Mouse (Mus musculus): ENCODE results near the gene Gm20518. TPM values are rescaled to one million over a fixed set of nuclear protein-coding genes. Genes with fewer than 3 reads are reported as not detected.

Gene Gm20518
- total and polyA plus RNA-seq, 3 experiments = 0.35 to 0.53 TPM; not detected in 1

DNA sequence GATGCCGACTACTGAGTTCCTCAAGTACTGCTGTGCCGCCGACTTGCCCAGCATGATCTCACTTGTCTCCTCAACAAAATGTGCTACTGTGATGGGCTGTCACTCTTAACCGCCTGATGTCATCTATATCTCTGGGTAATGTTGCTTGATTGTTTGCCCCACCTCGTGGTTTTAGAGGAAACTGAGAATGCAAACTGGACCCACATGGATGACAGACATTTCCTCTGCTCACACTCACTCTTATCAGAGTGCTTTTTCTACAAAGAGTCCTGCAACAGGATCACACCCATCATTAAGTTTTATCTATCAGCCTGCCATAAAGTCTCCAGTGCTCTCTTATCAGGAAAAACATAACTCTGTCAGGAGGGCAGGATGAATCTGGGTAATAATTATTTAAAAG, 20.2 kb downstream of the Gm20518 start (continued):
- TF ChIP-seq MEF2A (IDR thresholded peaks at IDR 0.05; ENCODE audit: extremely low read depth, insufficient replicate concordance, low read depth, low read length, poor library complexity, severe bottlenecking) (no peak), ZMIZ1 (IDR thresholded peaks at IDR 0.05; ENCODE audit: low read depth, low read length) (no peak), GATA1 (IDR thresholded peaks at IDR 0.05; ENCODE audit: low read depth, low read length) (peak; percentile 94), MXI1 (IDR thresholded peaks at IDR 0.05; ENCODE audit: low read depth, low read length) (peak; percentile 98), MAZ (IDR thresholded peaks at IDR 0.05; ENCODE audit: low read depth, low read length) (no peak), NELFE (IDR thresholded peaks at IDR 0.05; ENCODE audit: low read depth, low read length) (no peak), RCOR1 (IDR thresholded peaks at IDR 0.05; ENCODE audit: low read depth, low read length) (peak; percentile 97), MYC (IDR thresholded peaks at IDR 0.05; ENCODE audit: low read depth, low read length) (peak; percentile 94), UBTF (IDR thresholded peaks at IDR 0.05; ENCODE audit: borderline replicate concordance, insufficient read depth, low read depth, low read length) (no peak), USF1 (IDR thresholded peaks at IDR 0.05; ENCODE audit: low read depth, low read length) (no peak)

GRCm38 (mm10) chr16:17865770-17866169, 25.7 kb downstream of the Gm20518 start:
- no peak for DNase-seq (ENCODE audit: low read depth, low spot score)
- no peaks in the 10 kb centered on the region for H3K9me3 ChIP-seq (replicated peaks; ENCODE audit: insufficient read depth, low read length)
- peaks cover 6 to 24% of the 10 kb centered on the region in 2 experiments for H3K4me1 ChIP-seq (ENCODE audit: control insufficient read depth in 1 of 2, insufficient read depth in 2 of 2, low read length in 2 of 2)
- H3K27me3 ChIP-seq (ENCODE audit: control insufficient read depth in 1 of 2, insufficient read depth in 2 of 2, low read length in 2 of 2) = no peaks in the 10 kb centered on the region
- no peak overlapping the region for H3K27ac ChIP-seq (ENCODE audit: control insufficient read depth, low read depth, low read length)
- no peak overlapping the region for H3K9ac ChIP-seq (ENCODE audit: control insufficient read depth, low read depth, low read length, poor library complexity, severe bottlenecking)
- no peak overlapping the region for H3K4me3 ChIP-seq (ENCODE audit: control insufficient read depth in 1 of 2, insufficient read depth in 1 of 2, low read depth in 2 of 2, low read length in 2 of 2)
- no peaks in the 10 kb centered on the region; the same call in 1 of the 2 replicates for H3K79me2 ChIP-seq (ENCODE audit: control insufficient read depth, insufficient read depth, low read length, poor library complexity)
- H3K36me3 ChIP-seq (ENCODE audit: control insufficient read depth in 1 of 2, insufficient read depth in 2 of 2, low read length in 2 of 2) = peaks cover 11 to 25% of the 10 kb centered on the region in 2 experiments
- TF ChIP-seq CHD1 (IDR thresholded peaks at IDR 0.05; ENCODE audit: low read depth, low read length) (no peak), RCOR1 (IDR thresholded peaks at IDR 0.05; ENCODE audit: low read depth, low read length) (no peak), ZMIZ1 (IDR thresholded peaks at IDR 0.05; ENCODE audit: low read depth, low read length) (no peak), POLR2AphosphoS5 (IDR thresholded peaks at IDR 0.05; ENCODE audit: borderline replicate concordance, low read depth, low read length) (no peak)

- no peaks in the 10 kb centered on the region for H3K27me3 ChIP-seq (ENCODE audit: control insufficient read depth in 1 of 2, insufficient read depth in 2 of 2, low read length in 2 of 2)
- H3K4me1 ChIP-seq (ENCODE audit: control insufficient read depth in 1 of 2, insufficient read depth in 2 of 2, low read length in 2 of 2) = peaks cover 3 to 19% of the 10 kb centered on the region in 2 experiments
- no peaks in the 10 kb centered on the region for H3K9me3 ChIP-seq (replicated peaks; ENCODE audit: insufficient read depth, low read length)
- TF ChIP-seq MYC (IDR thresholded peaks at IDR 0.05; ENCODE audit: low read depth, low read length) (no peak), ETS1 (IDR thresholded peaks at IDR 0.05; ENCODE audit: low read depth, low read length) (no peak), ZC3H11A (IDR thresholded peaks at IDR 0.05; ENCODE audit: low read depth, low read length) (no peak), ELF1 (IDR thresholded peaks at IDR 0.05; ENCODE audit: low read depth, low read length) (no peak), HCFC1 (IDR thresholded peaks at IDR 0.05; ENCODE audit: low read depth, low read length) (no peak), CHD1 (IDR thresholded peaks at IDR 0.05; ENCODE audit: low read depth, low read length) (no peak), MAFK (IDR thresholded peaks at IDR 0.05; ENCODE audit: borderline replicate concordance, low read depth, low read length) (no peak), MAZ (IDR thresholded peaks at IDR 0.05; ENCODE audit: low read depth, low read length) (no peak), GABPA (IDR thresholded peaks at IDR 0.05; ENCODE audit: low read depth, low read length) (no peak), TAL1 (IDR thresholded peaks at IDR 0.05; ENCODE audit: low read length) (no peak), MXI1 (IDR thresholded peaks at IDR 0.05; ENCODE audit: low read depth, low read length) (no peak), JUND (IDR thresholded peaks at IDR 0.05; ENCODE audit: low read depth, low read length) (no peak), NELFE (IDR thresholded peaks at IDR 0.05; ENCODE audit: low read depth, low read length) (no peak), RCOR1 (IDR thresholded peaks at IDR 0.05; ENCODE audit: low read depth, low read length) (no peak), E2F4 (IDR thresholded peaks at IDR 0.05; ENCODE audit: borderline replicate concordance, low read depth, low read length) (no peak), UBTF (IDR thresholded peaks at IDR 0.05; ENCODE audit: borderline replicate concordance, insufficient read depth, low read depth, low read length) (no peak), SIN3A (IDR thresholded peaks at IDR 0.05; ENCODE audit: low read length) (no peak), NRF1 (IDR thresholded peaks at IDR 0.05; ENCODE audit: insufficient read depth, low read depth, low read length, poor library complexity, severe bottlenecking) (no peak)
- H3K27ac ChIP-seq (ENCODE audit: control insufficient read depth, low read depth, low read length) = no peak overlapping the region
- H3K9ac ChIP-seq (ENCODE audit: control insufficient read depth, low read depth, low read length, poor library complexity, severe bottlenecking) = no peak overlapping the region
- H3K4me3 ChIP-seq (ENCODE audit: control insufficient read depth in 1 of 2, insufficient read depth in 1 of 2, low read depth in 2 of 2, low read length in 2 of 2) = no peak overlapping the region
- peaks cover 9 to 20% of the 10 kb centered on the region in 2 experiments for H3K36me3 ChIP-seq (ENCODE audit: control insufficient read depth in 1 of 2, insufficient read depth in 2 of 2, low read length in 2 of 2)
- H3K79me2 ChIP-seq (ENCODE audit: control insufficient read depth, insufficient read depth, low read length, poor library complexity) = no peaks in the 10 kb centered on the region
- DNase-seq (ENCODE audit: low read depth, low spot score) = no peak
Measured at GRCm38 (mm10) chr16:17865293-17865692, 26.2 kb downstream of the Gm20518 start.

Data from MEL (cell line).